Mouse (Mus musculus) left cerebral cortex, adult 8-10 months (tissue): ENCODE data around the gene Olfr578. TPM values are rescaled to one million over a fixed set of nuclear protein-coding genes. Genes with fewer than 3 reads are reported as not detected.

ENCODE experiments used
- DNase-seq, 2 experiments: peaks; one replicate each; pipeline ENCODE4 v3.0.0; 2022; ENCODE audit warnings: low spot score in 2 of 2
- total RNA-seq, 4 experiments: library from RNA; stranded (reverse); gene quantifications; 2 replicates each; pipeline ENCODE4 v1.2.4; 2022

The Olfr578 gene
- not detected for total RNA-seq

DNA sequence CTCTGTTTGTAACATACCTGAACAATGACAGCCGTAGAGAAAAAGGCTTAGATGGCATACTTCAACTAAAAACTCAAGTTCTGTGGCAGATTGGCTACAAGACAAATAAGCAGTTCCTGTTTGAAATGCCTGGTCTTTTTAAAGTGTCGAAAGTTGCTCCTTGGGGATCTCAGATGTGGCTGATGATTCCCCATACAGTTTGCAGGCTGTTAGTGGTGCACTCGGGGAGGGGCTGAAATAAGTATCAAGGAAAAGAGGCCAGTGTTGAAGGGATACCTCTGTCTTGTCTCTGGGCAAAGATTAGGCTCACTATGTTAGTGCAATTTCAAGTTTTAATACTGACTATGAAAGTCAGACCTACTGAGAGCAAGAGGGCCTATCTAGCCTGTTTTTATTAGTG, at the start of gene Olfr578:
Olfr578 (minus strand) TSS at position 101 of the 400 bp plus-strand sequence.
- no peak for DNase-seq

DNA sequence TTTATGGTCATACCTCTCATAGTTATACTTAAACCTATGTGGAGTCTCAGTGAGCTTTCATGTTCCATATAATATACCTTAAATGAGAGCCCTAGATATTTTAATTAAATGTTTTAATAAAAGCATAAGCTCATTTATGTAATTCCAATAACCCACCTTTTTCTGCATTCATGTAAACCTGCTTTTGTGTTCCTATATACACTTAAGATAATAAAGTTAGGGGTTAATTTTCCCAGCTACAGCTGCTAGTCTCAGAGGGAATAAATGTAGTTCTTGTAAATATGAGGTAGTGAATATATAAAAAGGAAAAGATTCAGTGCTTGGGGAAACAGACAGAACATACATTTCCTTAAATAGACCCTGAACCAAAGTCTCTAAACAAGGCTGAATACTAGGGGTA, 48.6 kb upstream of the Olfr578 start, which contains the start of gene Olfr582:
Olfr582 (plus strand) TSS at position 301 of the 400 bp plus-strand sequence.
- no peak for DNase-seq

DNA sequence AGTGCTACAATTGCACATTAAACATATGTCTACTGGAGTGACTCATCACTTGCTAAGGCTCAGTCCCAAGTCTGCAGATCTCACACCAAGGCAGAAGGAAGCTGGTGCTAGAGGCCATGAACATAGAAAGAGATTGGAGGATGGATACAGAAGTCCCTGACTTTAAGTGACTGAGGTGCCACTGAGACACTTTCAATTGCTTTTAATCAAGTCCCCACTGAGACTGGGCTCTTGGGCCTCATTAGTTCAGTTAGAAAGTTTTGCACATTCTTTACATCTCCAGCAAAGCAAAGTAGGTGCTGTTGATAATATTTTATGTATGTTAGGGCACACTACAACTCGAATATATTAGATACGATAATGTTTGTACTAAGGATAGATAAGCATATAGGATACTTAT, 13.3 kb downstream of the Olfr578 start, which contains the start of gene Olfr577:
Olfr577 (minus strand) TSS at position 101 of the 400 bp plus-strand sequence.
- DNase-seq: no peak

DNA sequence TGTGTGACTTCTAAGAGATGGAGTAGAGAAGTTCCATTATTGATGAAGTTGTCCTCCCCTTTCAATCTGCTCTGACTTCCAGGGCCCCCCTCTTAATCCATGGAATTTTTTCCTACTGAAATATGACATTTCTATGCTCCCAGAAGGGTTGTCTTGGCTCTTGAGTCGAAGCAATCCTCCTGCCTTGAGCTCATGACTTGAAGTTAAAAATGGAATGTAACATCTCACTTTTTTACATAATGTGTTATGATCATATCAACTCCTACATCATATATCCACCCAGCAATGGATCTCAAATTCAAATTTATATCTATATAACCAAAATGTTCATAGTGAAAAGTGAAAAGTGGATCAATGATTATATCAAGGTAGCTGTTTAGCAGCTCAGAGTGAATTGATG, 14.7 kb downstream of the Olfr578 start:
- no peak for DNase-seq

DNA sequence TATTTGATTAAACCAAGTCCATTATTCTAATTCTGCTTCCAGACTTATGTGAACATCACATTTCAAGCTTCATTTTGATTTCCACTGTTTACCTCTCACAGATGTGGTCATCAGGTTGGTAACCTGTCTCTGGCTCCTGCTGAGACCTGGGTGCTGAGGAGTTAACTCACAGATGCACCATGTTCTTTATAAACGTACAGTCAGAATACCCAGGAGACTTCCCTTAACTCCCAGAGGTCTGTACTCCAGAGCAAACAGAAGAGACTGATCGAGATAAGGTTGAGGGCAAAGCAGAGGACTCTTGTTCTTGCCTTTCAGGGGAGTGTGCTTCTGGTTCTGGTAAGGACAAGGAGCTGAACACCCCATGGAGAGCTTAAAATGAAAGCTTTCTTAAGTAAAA, 26.8 kb downstream of the Olfr578 start, which contains the start of gene Olfr576:
Olfr576 (plus strand) TSS at position 301 of the 400 bp plus-strand sequence.
- DNase-seq: no peak

DNA sequence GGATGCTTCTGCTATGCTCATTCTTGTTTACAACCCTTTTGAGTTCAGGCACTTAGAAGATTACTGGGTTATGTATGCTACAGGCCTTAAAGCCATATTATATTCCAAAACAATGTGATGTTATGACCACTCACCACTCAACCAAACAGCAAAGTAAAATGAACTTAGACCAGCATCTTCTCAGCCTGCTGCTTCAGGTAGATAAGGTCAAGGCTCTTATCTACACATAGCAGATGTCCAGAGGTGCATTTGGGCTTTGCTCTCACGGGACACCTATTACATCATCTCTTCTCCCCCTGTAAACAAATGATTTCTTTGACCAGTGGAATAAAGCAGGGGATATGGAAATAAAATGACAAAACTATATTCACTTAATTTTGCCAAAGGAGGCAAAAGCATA, 30.5 kb downstream of the Olfr578 start, which contains the start of gene Olfr575:
Olfr575 (minus strand) TSS at position 183 of the 400 bp plus-strand sequence.
- DNase-seq: no peak

DNA sequence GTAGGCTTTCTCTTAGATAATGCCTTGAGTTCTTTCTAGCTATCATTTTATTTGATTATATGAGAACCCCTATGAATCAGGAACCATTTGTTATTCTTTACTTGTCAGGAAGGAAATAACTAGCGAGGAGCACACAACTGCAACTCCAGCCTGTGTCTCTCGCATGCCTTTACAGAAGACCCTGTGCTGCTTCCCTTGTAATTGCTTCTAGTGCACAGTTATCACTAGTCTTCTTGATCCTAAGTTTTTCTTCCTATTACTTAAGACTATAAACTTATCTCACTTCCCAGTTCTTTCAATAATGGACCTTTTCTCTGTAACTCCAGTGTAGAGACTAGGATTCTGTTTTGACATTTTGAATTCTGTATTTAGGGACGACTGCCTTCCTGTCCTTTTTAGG, 31.0 kb downstream of the Olfr578 start:
- DNase-seq: no peak

DNA sequence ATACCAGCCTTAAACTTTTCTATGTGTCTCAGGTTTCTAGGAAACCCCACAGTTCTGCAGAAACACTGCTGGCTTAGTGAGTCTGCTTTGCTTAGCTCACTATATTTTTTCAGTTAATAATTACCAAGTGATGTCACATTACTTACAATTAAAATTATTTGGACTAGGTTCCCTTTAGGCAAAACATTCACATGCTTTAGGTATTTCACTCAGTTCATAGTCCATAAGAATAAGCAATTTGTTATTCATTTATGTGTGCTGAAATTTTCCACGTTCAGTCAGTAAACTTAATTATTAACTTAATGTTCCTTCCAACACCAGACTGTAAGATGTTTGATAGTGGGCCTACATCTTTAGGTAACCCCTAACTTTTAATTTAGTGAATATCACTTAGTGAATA, 38.4 kb downstream of the Olfr578 start:
- DNase-seq: no peak

DNA sequence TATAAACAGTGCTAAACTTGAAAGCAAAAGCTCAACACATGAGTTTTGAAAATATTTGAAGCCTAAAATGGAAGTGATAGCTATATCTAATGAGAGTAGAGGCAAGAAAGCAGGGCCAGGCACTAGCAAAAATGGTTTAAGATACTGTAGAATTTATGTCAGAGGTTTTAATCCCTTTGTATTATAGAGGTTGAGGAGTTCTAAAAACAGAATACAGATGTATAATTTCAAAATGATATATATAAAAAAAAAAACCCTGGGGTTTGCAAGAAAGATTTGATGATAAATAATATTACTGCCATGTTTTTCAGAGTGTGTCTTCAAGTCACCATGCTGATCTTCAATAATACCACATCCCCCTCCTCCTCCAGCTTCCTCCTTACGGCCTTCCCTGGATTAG, 41.0 kb downstream of the Olfr578 start, which contains the start of gene Olfr574:
Olfr574 (plus strand) TSS at position 301 of the 400 bp plus-strand sequence.
- DNase-seq: no peak

DNA sequence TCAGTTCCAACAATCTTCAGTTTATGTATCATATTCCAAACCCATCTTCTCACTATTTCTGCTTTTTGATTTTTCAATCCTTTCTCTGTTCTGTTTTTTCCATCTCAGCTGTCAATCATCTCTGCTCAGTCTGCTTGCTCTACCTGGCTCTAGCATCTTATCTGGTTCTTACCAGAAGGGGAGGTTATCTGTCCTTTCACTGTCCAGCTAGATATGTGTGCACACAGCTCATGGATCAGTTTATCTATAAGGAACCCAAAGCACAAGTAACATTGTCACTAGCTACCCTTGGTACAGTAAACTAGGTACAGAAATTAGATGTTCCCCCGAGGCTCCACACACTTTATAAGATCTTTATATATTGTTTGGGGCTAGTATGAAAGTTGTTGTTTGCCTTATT, 45.7 kb downstream of the Olfr578 start:
- no peak for DNase-seq

DNA sequence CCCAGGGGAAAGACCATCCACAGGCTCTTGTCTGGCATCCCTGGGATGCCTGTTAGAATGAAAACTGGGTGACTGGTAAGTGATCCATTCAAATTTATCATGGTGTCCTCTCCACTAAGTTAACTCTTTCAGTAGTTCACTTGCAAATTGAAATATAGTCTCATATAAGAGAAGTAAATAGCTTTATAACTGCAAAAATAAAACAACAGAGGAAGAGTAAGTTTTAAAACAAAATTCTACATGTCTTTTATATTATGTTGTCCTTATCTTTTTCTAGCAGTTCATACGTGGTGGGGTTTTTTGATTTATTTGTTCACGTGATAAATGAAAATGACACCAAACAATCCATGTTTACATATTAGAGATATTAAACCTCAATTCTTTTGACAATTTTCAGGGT, 46.6 kb downstream of the Olfr578 start, which contains the start of gene Olfr573-ps1:
Olfr573-ps1 (minus strand) TSS at position 101 of the 400 bp plus-strand sequence.
- DNase-seq: no peak

Other genes with a start within 250 kb of the Olfr578 start
- under 1 TPM in 3 of 4 experiments, not detected in 1; 0.19 to 0.33 (median 0.30) TPM for gene Olfr560, start 230.0 kb downstream of the Olfr578 start, total RNA-seq
- gene Olfr78, start 229.9 kb downstream of the Olfr578 start, total RNA-seq: under 1 TPM; 0.39 to 0.51 (median 0.48) TPM
- gene Olfr561, start 218.1 kb downstream of the Olfr578 start, total RNA-seq: not detected
- not detected for gene Olfr564, start 185.8 kb downstream of the Olfr578 start, total RNA-seq
- not detected for gene Olfr566, start 130.6 kb downstream of the Olfr578 start, total RNA-seq
- not detected for gene Olfr568, start 112.2 kb downstream of the Olfr578 start, total RNA-seq
- not detected for gene Olfr569, start 98.4 kb downstream of the Olfr578 start, total RNA-seq
- gene Olfr570, start 94.7 kb downstream of the Olfr578 start, total RNA-seq: not detected
- gene Olfr571, start 71.8 kb downstream of the Olfr578 start, total RNA-seq: not detected
- not detected for gene Olfr572, start 64.9 kb downstream of the Olfr578 start, total RNA-seq
- gene Olfr573-ps1, start 46.7 kb downstream of the Olfr578 start, total RNA-seq: not detected
- not detected for gene Olfr574, start 40.9 kb downstream of the Olfr578 start, total RNA-seq
- not detected for gene Olfr575, start 30.5 kb downstream of the Olfr578 start, total RNA-seq
- not detected for gene Olfr576, start 26.7 kb downstream of the Olfr578 start, total RNA-seq
- gene Olfr577, start 13.4 kb downstream of the Olfr578 start, total RNA-seq: not detected
- not detected for gene Olfr582, start 48.7 kb upstream of the Olfr578 start, total RNA-seq
- not detected for gene Olfr583, start 62.0 kb upstream of the Olfr578 start, total RNA-seq
- gene Olfr584, start 92.6 kb upstream of the Olfr578 start, total RNA-seq: not detected
- gene Olfr585, start 108.4 kb upstream of the Olfr578 start, total RNA-seq: not detected
- gene Olfr586, start 136.3 kb upstream of the Olfr578 start, total RNA-seq: not detected
- gene Olfr588-ps1, start 151.6 kb upstream of the Olfr578 start, total RNA-seq: not detected
- gene Olfr589, start 167.0 kb upstream of the Olfr578 start, total RNA-seq: not detected
- gene Olfr591, start 189.0 kb upstream of the Olfr578 start, total RNA-seq: not detected
- gene Olfr592, start 195.5 kb upstream of the Olfr578 start, total RNA-seq: not detected
- not detected for gene Olfr593, start 222.5 kb upstream of the Olfr578 start, total RNA-seq
- gene Olfr594, start 227.7 kb upstream of the Olfr578 start, total RNA-seq: not detected